10 mouse cellular contexts compared by ENCODE assay signal in the genomic region with DNA sequence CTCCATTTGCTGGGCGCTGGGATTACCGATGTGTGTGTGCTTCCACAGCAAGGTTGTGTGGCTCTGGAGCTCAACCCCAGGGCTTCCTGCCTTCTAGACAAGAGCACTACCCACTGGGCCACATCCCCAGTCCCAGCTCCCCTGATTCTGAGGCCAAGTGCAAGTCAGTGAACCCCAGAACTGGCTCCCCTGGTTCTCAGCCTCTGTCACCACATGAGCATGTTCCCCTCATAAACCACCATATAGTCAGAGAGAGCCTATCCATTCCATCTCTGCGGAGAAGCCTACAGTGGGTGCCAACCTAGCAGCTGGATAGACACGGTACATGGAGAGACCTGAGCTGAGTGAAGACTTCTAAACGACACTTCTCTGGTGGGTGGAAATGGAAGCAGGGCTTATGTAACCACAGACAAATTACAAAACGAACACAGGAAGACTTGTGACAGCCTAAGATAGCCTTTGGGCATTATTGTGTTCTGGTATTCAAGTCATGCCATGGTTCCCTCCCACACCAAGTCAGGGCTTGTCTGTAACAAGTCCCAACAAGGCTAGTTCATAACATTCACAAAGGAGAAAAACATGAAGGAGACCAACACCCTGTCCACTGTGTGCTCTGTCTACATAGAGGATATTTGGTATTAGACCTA. TPM values are rescaled to one million over a fixed set of nuclear protein-coding genes. Genes with fewer than 3 reads are reported as not detected.
DNase-seq lines count a peak whose midpoint lies in the region; ATAC-seq lines count a peak whose summit lies in the region.
"Had no signal": no experiment of that assay in that cellular context is flagged by ENCODE, and none has a peak within 500 bp of the region (broad histone marks: within the 10 kb centered on the region; RNA-seq: fewer than 3 reads in every experiment).

No protein-coding gene starts in this region.

- no peaks in the 10 kb centered on the region for H3K9me3 ChIP-seq in heart, embryonic 12.5 days (replicated peaks)
- H3K9me3 ChIP-seq: midbrain, embryonic 15.5 days had no signal

- DNase-seq in heart, postnatal 10 days = no peak
- DNase-seq in right cerebral cortex, postnatal 10 days (ENCODE audit: low spot score in 2 of 2) = peak; percentile 18 to 29
- no peak for DNase-seq in right cerebral cortex, postnatal 4 days
- peak; percentile 35 for DNase-seq in induced T-regulatory cell, adult 2 months (ENCODE audit: low read depth)
- DNase-seq in naive thymus-derived CD4-positive, alpha-beta T cell, adult 2 months (ENCODE audit: low read depth) = peak; percentile 46
- no peak for DNase-seq in adrenal gland, adult 8-10 months
- DNase-seq: cerebellum, adult 2 months had no signal

- H3K36me3 ChIP-seq in heart, embryonic 12.5 days = no peaks in the 10 kb centered on the region
- H3K36me3 ChIP-seq: midbrain, embryonic 15.5 days had no signal

- H3K4me3 ChIP-seq in heart, embryonic 12.5 days = no peak overlapping the region

- peaks cover 42% of the 10 kb centered on the region for H3K4me1 ChIP-seq in heart, embryonic 12.5 days (replicated peaks)

- peak overlapping the region; percentile 74 for H3K4me2 ChIP-seq in heart, embryonic 12.5 days

- WGBS in heart, embryonic 12.5 days = 72% methylated on average over 6 of the region's 6 CpGs

- 0 out of 2 replicates have a peak overlapping the region, but pooled peaks have one; percentile 36 for H3K27ac ChIP-seq in heart, embryonic 12.5 days (ENCODE audit: poor library complexity, severe bottlenecking)

- H3K9ac ChIP-seq in heart, embryonic 12.5 days = 0 out of 2 replicates have a peak overlapping the region, but pooled peaks have one; percentile 68

- H3K27me3 ChIP-seq in heart, embryonic 12.5 days (replicated peaks) = no peaks in the 10 kb centered on the region
- H3K27me3 ChIP-seq: midbrain, embryonic 15.5 days had no signal

- ATAC-seq in heart, embryonic 12.5 days (ENCODE audit: insufficient number of reproducible peaks, low FRiP score) = no peak
- no peak for ATAC-seq in activated CD4-positive, CD25-positive, alpha-beta regulatory T cell, adult 4 months

- intact Hi-C loops in heart, postnatal 10 days (cut with DNase I) = no loop called here

RNA-seq across cellular contexts. Expression of a gene that starts 0.9 kb away (rescaled TPM):
- polyA plus RNA-seq in heart, embryonic 12.5 days (2016; fragmentation: Nextera tagmentation; extraction: Ambion mirVana) = 5.8 and 6.2 TPM in 2 replicates
- total RNA-seq in heart, postnatal 10 days (2021) = 1 to 10 TPM; 3.3 to 5.7 TPM
- 1 to 10 TPM; 6.4 to 8.3 (median 7.2) TPM for total RNA-seq in adrenal gland, adult 8-10 months (2022)
- 10 to 100 TPM; 13.3 to 17.7 TPM for polyA plus RNA-seq in activated CD4-positive, CD25-positive, alpha-beta regulatory T cell, adult 4 months (2017; shearing (Covaris generic))

RNA-seq across cellular contexts. Expression of a gene that starts 4.0 kb away (rescaled TPM):
- polyA plus RNA-seq in heart, embryonic 12.5 days (2016; fragmentation: Nextera tagmentation; extraction: Ambion mirVana) = 145 and 152 TPM in 2 replicates
- total RNA-seq in heart, postnatal 10 days (2021) = 100 to 1,000 TPM; 133 to 136 TPM
- total RNA-seq in adrenal gland, adult 8-10 months (2022) = 10 to 100 TPM; 32.9 to 48.3 (median 40.6) TPM
- polyA plus RNA-seq in activated CD4-positive, CD25-positive, alpha-beta regulatory T cell, adult 4 months (2017; shearing (Covaris generic)) = 10 to 100 TPM; 59.3 to 65.0 TPM

RNA-seq across cellular contexts. Expression of a gene that starts 12.8 kb away (rescaled TPM):
- polyA plus RNA-seq in heart, embryonic 12.5 days (2016; fragmentation: Nextera tagmentation; extraction: Ambion mirVana) = 53.6 and 61.4 TPM in 2 replicates
- 10 to 100 TPM; 46.9 to 47.7 TPM for total RNA-seq in heart, postnatal 10 days (2021)
- total RNA-seq in adrenal gland, adult 8-10 months (2022) = 100 to 1,000 TPM in 2 of 4 experiments, 10 to 100 TPM in 2; 57.2 to 146 (median 91.1) TPM
- 100 to 1,000 TPM in 1 of 2 experiments, 10 to 100 TPM in 1; 90.3 to 104 TPM for polyA plus RNA-seq in activated CD4-positive, CD25-positive, alpha-beta regulatory T cell, adult 4 months (2017; shearing (Covaris generic))

RNA-seq across cellular contexts. Expression of a gene that starts 53.0 kb away (rescaled TPM):
- 12.5 and 14.9 TPM in 2 replicates for polyA plus RNA-seq in heart, embryonic 12.5 days (2016; fragmentation: Nextera tagmentation; extraction: Ambion mirVana)
- total RNA-seq in heart, postnatal 10 days (2021) = 10 to 100 TPM; 89.0 to 98.3 TPM
- 10 to 100 TPM; 39.3 to 64.2 (median 52.9) TPM for total RNA-seq in adrenal gland, adult 8-10 months (2022)
- polyA plus RNA-seq in activated CD4-positive, CD25-positive, alpha-beta regulatory T cell, adult 4 months (2017; shearing (Covaris generic)) = not detected

Comparison
In these comparisons a context has a peak if more than half of its experiments do, and no peak if none do; other contexts are left out.
1. DNase-seq: peak in right cerebral cortex, postnatal 10 days (2 of 2), induced T-regulatory cell, adult 2 months (single experiment) and naive thymus-derived CD4-positive, alpha-beta T cell, adult 2 months (single experiment); none in heart, postnatal 10 days (0 of 2), right cerebral cortex, postnatal 4 days (single experiment) and adrenal gland, adult 8-10 months (single experiment).